Mouse (Mus musculus) erythroblast, embryonic 14.5 days (primary cell): ENCODE data around the gene Plpp3. TPM values are rescaled to one million over a fixed set of nuclear protein-coding genes. Genes with fewer than 3 reads are reported as not detected.

Source experiments
- H3K27me3 ChIP-seq: 2 replicates; pipeline ENCODE4 v1.6.1; 2012; ENCODE audit warnings: inconsistent platforms; ENCODE audit not compliant: control insufficient read depth
- H3K36me3 ChIP-seq: 2 replicates; pipeline ENCODE4 v1.6.1; 2012; ENCODE audit warnings: mild to moderate bottlenecking, inconsistent platforms; ENCODE audit not compliant: control insufficient read depth
- H3K4me1 ChIP-seq: 2 replicates; pipeline ENCODE4 v1.6.1; 2012; ENCODE audit warnings: inconsistent platforms; ENCODE audit not compliant: control insufficient read depth
- H3K4me3 ChIP-seq: replicated peaks from 2 replicates; pipeline ENCODE3; 2012; ENCODE audit warnings: moderate library complexity, mild to moderate bottlenecking, inconsistent platforms
- H3K9me3 ChIP-seq: 2 replicates; pipeline ENCODE4 v1.6.1; 2012; ENCODE audit warnings: low read length, inconsistent platforms, mixed read lengths; ENCODE audit not compliant: control insufficient read depth
- GATA1 ChIP-seq: IDR thresholded peaks from 2 replicates; pipeline ENCODE4 v1.6.1; 2012; ENCODE audit warnings: low read length, inconsistent platforms, mixed read lengths
- TAL1 ChIP-seq: IDR thresholded peaks from 3 replicates; pipeline ENCODE4 v1.6.1; 2012; ENCODE audit warnings: low read length, inconsistent platforms, mixed read lengths
- polyA plus RNA-seq: library from polyadenylated mRNA; stranded (reverse); fragments of >175 nt; gene quantifications from 2 replicates; pipeline ENCODE4 v1.2.3, GENCODE M21; 2012

Plpp3 gene
- polyA plus RNA-seq, 1 experiment = 0.03 TPM

DNA sequence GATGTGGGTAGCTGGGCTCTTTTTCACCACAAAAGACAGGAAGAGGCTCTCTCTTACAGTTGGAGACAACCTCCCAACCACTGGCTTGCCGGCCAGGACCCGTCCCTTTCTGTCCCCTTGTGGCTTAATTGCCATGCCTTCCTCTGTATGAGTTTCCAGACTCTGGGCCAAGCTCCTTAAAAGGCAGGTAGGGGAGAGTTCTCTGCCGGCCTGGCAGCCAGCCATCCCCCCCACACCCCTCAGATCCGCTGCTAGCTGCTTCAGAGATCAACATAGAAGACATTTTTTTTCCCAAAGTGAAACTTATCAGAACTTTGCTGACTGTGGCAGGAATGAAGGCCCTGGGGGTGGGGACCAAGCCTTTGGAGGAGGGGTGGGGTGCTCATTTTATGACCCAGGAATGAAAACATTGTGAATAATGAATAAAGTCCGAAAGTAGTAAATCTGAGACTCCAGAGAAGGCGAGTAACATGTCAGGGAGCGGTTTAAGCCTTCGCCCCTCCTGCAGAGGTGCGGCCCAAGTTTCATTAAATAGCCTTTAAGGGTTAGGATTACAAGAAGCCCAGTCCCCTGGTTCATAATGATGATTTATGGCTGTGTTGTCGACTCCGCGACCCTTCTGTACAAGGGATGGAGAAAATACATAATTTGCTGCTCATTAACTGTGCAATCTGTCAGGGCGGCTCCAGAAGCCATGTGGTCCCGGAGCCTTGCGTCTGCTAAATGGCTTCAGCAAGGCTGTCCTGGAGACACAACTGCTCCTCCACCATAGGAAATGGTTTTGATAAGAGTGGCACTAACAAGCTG lies 48.1 kb downstream of the Plpp3 start:
- H3K36me3 ChIP-seq = no peaks in the 10 kb centered on the region; the same call in 1 of the 2 replicates
- H3K27me3 ChIP-seq = no peaks in the 10 kb centered on the region

GRCm38 (mm10) chr4:105206102-105206501 lies 49.0 kb downstream of the Plpp3 start:
- Histone ChIP-seq H3K4me1 (no peaks in the 10 kb centered on the region), H3K9me3 (no peaks in the 10 kb centered on the region), H3K27me3 (no peaks in the 10 kb centered on the region), H3K36me3 (no peaks in the 10 kb centered on the region; the same call in 1 of the 2 replicates), H3K4me3 (no peak overlapping the region)
- no peak for TF ChIP-seq GATA1
- TF ChIP-seq TAL1 = no peak

More for the DNA sequence above, 48.1 kb downstream of the Plpp3 start:
- Histone ChIP-seq H3K4me3 (no peak overlapping the region), H3K4me1 (no peaks in the 10 kb centered on the region), H3K9me3 (no peaks in the 10 kb centered on the region)
- no peak for TF ChIP-seq TAL1
- no peak for TF ChIP-seq GATA1

DNA sequence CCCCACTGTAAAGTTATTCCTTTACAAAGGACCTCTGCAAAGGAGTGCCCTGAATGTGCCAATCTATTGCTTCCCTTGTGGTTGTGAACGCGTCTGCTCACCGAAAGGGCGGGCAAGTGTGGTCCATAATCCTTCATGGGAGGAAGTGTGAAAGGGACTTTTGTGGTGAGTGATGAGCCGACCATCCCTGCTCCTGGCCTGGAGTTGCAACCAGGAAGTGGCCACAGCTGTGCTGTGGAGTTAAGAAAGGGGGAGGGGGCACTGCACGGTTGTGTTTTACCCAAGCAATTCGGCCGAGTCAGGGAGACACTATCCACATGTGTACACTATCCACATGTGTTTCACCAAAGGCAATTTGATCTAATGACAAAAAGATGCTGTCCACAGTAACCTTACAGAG lies 49.8 kb downstream of the Plpp3 start:
- TF ChIP-seq GATA1 (no peak), TAL1 (no peak)
- no peaks in the 10 kb centered on the region for H3K4me1 ChIP-seq
- no peak overlapping the region for H3K4me3 ChIP-seq
- H3K27me3 ChIP-seq = no peaks in the 10 kb centered on the region
- no peaks in the 10 kb centered on the region for H3K9me3 ChIP-seq
- no peaks in the 10 kb centered on the region; the same call in 1 of the 2 replicates for H3K36me3 ChIP-seq

GRCm38 (mm10) chr4:105207641-105208040 lies 50.5 kb downstream of the Plpp3 start:
- Histone ChIP-seq H3K4me1 (no peaks in the 10 kb centered on the region), H3K4me3 (no peak overlapping the region), H3K27me3 (no peaks in the 10 kb centered on the region), H3K9me3 (no peaks in the 10 kb centered on the region), H3K36me3 (no peaks in the 10 kb centered on the region; the same call in 1 of the 2 replicates)
- TF ChIP-seq GATA1 (no peak), TAL1 (no peak)

GRCm38 (mm10) chr4:105208977-105209376 lies 51.8 kb downstream of the Plpp3 start:
- Histone ChIP-seq H3K4me1 (no peaks in the 10 kb centered on the region), H3K36me3 (no peaks in the 10 kb centered on the region; the same call in 1 of the 2 replicates)

DNA sequence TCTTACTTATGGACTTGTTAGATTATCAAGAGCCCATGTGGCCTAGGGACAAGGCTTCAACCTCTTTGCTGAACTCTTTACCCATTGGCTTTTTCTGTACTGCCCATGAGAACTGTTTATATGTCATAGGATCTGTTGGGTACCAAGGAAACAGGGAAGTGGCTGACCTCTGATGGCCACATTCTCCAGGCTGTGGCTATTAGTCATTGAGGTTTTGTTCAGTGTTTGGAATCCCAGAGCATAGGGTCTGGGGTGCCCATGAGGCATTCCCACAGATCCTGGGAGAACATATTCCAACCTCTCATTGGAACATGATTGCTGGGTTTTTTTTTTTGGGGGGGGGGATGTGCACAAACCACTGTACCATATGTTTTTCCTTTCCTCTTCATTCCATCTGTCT lies 56.2 kb downstream of the Plpp3 start:
- Histone ChIP-seq H3K9me3 (no peaks in the 10 kb centered on the region), H3K4me3 (no peak overlapping the region), H3K27me3 (no peaks in the 10 kb centered on the region), H3K36me3 (no peaks in the 10 kb centered on the region; the same call in 1 of the 2 replicates), H3K4me1 (no peaks in the 10 kb centered on the region)
- no peak for TF ChIP-seq TAL1
- TF ChIP-seq GATA1 = no peak

More at GRCm38 (mm10) chr4:105208977-105209376, 51.8 kb downstream of the Plpp3 start:
- Histone ChIP-seq H3K9me3 (no peaks in the 10 kb centered on the region), H3K27me3 (no peaks in the 10 kb centered on the region), H3K4me3 (no peak overlapping the region)
- TF ChIP-seq TAL1 = no peak
- no peak for TF ChIP-seq GATA1

DNA sequence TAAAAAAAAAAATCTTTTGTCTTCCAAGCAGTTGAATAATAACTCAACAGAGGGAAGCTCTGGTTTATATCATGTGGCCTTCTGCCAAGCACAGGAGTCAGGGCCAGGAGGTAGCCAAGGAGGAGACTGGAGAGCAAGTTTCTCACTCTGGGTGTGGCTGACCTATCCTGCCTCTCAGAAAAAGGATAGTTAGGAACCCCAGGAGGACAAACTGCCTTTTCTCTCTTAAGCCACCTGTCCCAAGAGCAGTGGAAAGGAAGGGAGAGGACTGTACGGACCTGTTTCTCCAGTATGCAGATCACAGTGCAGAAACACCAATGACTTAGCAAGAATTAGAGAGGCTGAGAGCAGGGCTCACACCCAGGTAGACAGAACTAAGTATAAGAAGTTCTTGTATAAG lies 57.3 kb downstream of the Plpp3 start:
- H3K27me3 ChIP-seq = no peaks in the 10 kb centered on the region
- H3K4me3 ChIP-seq = no peak overlapping the region
- no peaks in the 10 kb centered on the region for H3K9me3 ChIP-seq
- H3K36me3 ChIP-seq = no peaks in the 10 kb centered on the region; the same call in 1 of the 2 replicates
- no peak for TF ChIP-seq GATA1
- no peak for TF ChIP-seq TAL1
- H3K4me1 ChIP-seq = no peaks in the 10 kb centered on the region

DNA sequence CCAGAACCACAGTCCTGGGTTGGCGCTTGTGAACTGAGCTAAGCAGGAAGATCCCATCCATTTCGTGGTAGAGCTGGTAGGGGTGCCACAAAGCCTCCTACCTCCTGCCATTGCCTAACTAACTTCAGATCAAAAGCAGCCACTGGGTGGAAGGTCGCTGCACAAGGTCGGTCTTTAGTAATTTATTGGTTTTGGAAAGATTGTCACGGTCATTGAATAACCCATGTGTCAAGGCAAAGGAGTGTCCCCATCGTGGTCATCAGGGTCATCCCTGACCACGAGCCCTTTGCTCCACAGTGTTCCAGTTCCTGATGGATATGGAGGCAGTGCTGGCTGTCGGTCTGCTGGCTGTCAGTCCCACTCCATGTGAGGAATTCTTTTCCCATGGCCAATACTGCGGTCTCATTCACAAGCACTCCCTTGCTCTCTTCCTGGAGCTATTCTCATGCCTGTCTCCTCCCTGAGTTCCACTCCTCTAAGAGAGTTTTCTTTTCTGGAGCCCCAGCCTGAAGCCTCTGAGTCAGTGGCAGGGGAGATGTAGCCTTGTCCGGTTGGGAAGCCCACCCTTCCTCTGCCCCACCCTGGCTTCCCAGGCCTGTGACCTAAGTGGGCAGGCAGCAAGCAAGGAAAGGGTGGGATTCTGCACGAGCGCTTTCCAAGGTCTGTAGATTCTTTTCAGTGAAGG lies 58.7 kb downstream of the Plpp3 start:
- H3K4me1 ChIP-seq = no peaks in the 10 kb centered on the region

DNA sequence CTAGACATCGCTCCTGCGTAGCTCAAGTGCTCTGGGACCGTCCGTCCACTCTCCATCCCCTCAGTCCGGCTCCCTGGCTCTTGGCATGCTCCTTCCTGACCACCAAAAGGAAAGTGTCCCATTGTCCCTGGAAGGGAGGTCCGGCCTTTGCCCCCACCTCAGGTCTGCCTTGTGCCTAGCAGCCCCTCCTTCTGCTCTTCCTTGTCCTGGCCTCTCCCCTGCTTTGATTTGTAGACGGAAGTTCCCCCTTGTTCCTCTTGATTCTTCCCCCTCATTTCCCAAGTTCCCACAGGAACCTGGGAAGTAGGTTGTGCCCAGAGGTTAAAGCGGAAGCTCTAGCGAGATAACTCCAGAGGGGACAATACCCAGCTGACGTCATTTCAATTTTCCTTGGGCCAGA lies 61.1 kb downstream of the Plpp3 start:
- TF ChIP-seq GATA1 (no peak), TAL1 (no peak)
- H3K36me3 ChIP-seq = no peaks in the 10 kb centered on the region; the same call in 1 of the 2 replicates
- no peaks in the 10 kb centered on the region for H3K27me3 ChIP-seq
- H3K9me3 ChIP-seq = no peaks in the 10 kb centered on the region
- H3K4me1 ChIP-seq = no peaks in the 10 kb centered on the region
- no peak overlapping the region for H3K4me3 ChIP-seq

More for the DNA sequence above, 58.7 kb downstream of the Plpp3 start:
- no peak overlapping the region for H3K4me3 ChIP-seq
- no peaks in the 10 kb centered on the region for H3K27me3 ChIP-seq
- H3K9me3 ChIP-seq = no peaks in the 10 kb centered on the region
- TF ChIP-seq GATA1 (no peak), TAL1 (no peak)
- no peaks in the 10 kb centered on the region; the same call in 1 of the 2 replicates for H3K36me3 ChIP-seq
